Mouse (Mus musculus) CH12.LX (cell line): ENCODE measurements around the gene Ptpn23.

Source experiments
- CTCF ChIP-seq, 2 experiments: IDR thresholded peaks in 1 of 2; conservative IDR thresholded peaks in 1 of 2; 2 replicates each; pipeline ENCODE4 v1.5.1; 2011 to 2012; ENCODE audit warnings: low read depth in 2 of 2, low read length in 2 of 2, improper control_type of control experiment in 1 of 2, inconsistent platforms in 1 of 2, mild to moderate bottlenecking in 1 of 2, moderate library complexity in 1 of 2
- MEF2A ChIP-seq: IDR thresholded peaks from 2 replicates; pipeline ENCODE4 v1.6.1; 2014; ENCODE audit warnings: low read depth, mild to moderate bottlenecking, inconsistent platforms, low read length, improper control_type of control experiment, borderline replicate concordance
- POLR2AphosphoS2 ChIP-seq: IDR thresholded peaks from 2 replicates; pipeline ENCODE4 v1.6.1; 2011; ENCODE audit warnings: low read depth, low read length, improper control_type of control experiment
- UBTF ChIP-seq: IDR thresholded peaks from 2 replicates; pipeline ENCODE4 v1.6.1; 2012; ENCODE audit warnings: low read depth, mild to moderate bottlenecking, inconsistent platforms, low read length, improper control_type of control experiment, moderate library complexity
- USF1 ChIP-seq: IDR thresholded peaks from 2 replicates; pipeline ENCODE4 v1.6.1; 2014; ENCODE audit warnings: low read depth, mild to moderate bottlenecking, inconsistent platforms, low read length, improper control_type of control experiment
- ZNF384 ChIP-seq: IDR thresholded peaks from 2 replicates; pipeline ENCODE4 v1.6.1; 2012; ENCODE audit warnings: low read depth, low read length, improper control_type of control experiment, inconsistent platforms

GRCm38 (mm10) chr9:110350188-110350587, 57.8 kb downstream of the Ptpn23 start:
- TF ChIP-seq CTCF (conservative IDR thresholded peaks at IDR 0.05 in 1 of 2, IDR thresholded peaks at IDR 0.05 in 1 of 2; ENCODE audit: low read depth in 2 of 2, low read length in 2 of 2) (no peak), UBTF (no peak), USF1 (no peak), MEF2A (no peak), ZNF384 (no peak), POLR2AphosphoS2 (no peak)
